Mouse (Mus musculus) stomach, embryonic 16.5 days (tissue): ENCODE data around the gene Bcas3. TPM values are rescaled to one million over a fixed set of nuclear protein-coding genes. Genes with fewer than 3 reads are reported as not detected.

Experiments used
- ATAC-seq: fragments of 200-750 bp; cut with Nextera tagmentation; 2 replicates; pipeline ENCODE4 v1.8.0; 2017; ENCODE audit warnings: moderate number of reproducible peaks, moderate TSS enrichment; ENCODE audit not compliant: insufficient read depth, low FRiP score
- H3K27ac ChIP-seq: fragments of 300-500 bp; sonication (generic); 2 replicates; pipeline ENCODE4 v1.5.1; 2014; ENCODE audit warnings: low read length
- H3K27me3 ChIP-seq: fragments of 300-500 bp; sonication (generic); 2 replicates; pipeline ENCODE4 v1.6.1; 2014; ENCODE audit warnings: low read length, control low read depth, mixed read lengths; ENCODE audit not compliant: control insufficient read depth, insufficient read depth
- H3K36me3 ChIP-seq: fragments of 300-500 bp; sonication (generic); 2 replicates; pipeline ENCODE4 v1.6.1; 2014; ENCODE audit warnings: low read length; ENCODE audit not compliant: control insufficient read depth, insufficient read depth
- H3K4me1 ChIP-seq: fragments of 300-500 bp; sonication (generic); 2 replicates; pipeline ENCODE4 v1.6.1; 2014; ENCODE audit warnings: low read length, control low read depth, mixed read lengths; ENCODE audit not compliant: control insufficient read depth, insufficient read depth
- H3K4me2 ChIP-seq: fragments of 300-500 bp; sonication (generic); 2 replicates; pipeline ENCODE4 v1.6.1; 2014; ENCODE audit warnings: low read depth, low read length, mixed read lengths
- H3K4me3 ChIP-seq: fragments of 300-500 bp; sonication (generic); replicated peaks from 2 replicates; pipeline ENCODE4 v1.5.1; 2014; ENCODE audit warnings: mild to moderate bottlenecking, low read length
- H3K9ac ChIP-seq: fragments of 300-500 bp; sonication (generic); 2 replicates; pipeline ENCODE4 v1.6.1; 2014; ENCODE audit warnings: low read length
- H3K9me3 ChIP-seq: fragments of 300-500 bp; sonication (generic); replicated peaks from 2 replicates; pipeline ENCODE4 v1.6.1; 2016; ENCODE audit warnings: low read length, control low read depth; ENCODE audit not compliant: control insufficient read depth
- WGBS: fragments of 180-500 bp; shearing (Covaris S2); extraction: QIAGEN DNeasy Blood & Tissue Kit; methylation state at CpG from one replicate; pipeline ENCODE4 v1.1.7; 2014; 5-methylcytosine and 5-hydroxymethylcytosine counted together
- polyA plus RNA-seq: library from polyadenylated mRNA; unstranded; fragments of >200 nt; fragmentation: Nextera tagmentation; extraction: Ambion mirVana; gene quantifications from 2 replicates; pipeline ENCODE4 v1.2.1, GENCODE M21; 2015

Bcas3 gene
- polyA plus RNA-seq, 1 experiment from 2014 or later, result 21.2 TPM

- no peak for ATAC-seq
- no peaks in the 10 kb centered on the region for H3K9me3 ChIP-seq
- H3K36me3 ChIP-seq, result no peaks in the 10 kb centered on the region
- H3K9ac ChIP-seq, result no peak overlapping the region
- no peak overlapping the region for H3K4me3 ChIP-seq
- H3K4me2 ChIP-seq, result no peak overlapping the region
- no peak overlapping the region for H3K27ac ChIP-seq
- H3K27me3 ChIP-seq, result no peaks in the 10 kb centered on the region
- peaks cover 2% of the 10 kb centered on the region; the same call in 1 of the 2 replicates for H3K4me1 ChIP-seq
- 64% methylated on average over 11 of the region's 11 CpGs for WGBS
Measured at GRCm38 (mm10) chr11:85807353-85807752, 454.4 kb downstream of the Bcas3 start.

- Histone ChIP-seq H3K4me2 (no peak overlapping the region), H3K36me3 (no peaks in the 10 kb centered on the region), H3K27me3 (no peaks in the 10 kb centered on the region), H3K4me3 (no peak overlapping the region), H3K9ac (no peak overlapping the region), H3K4me1 (peaks cover 8% of the 10 kb centered on the region; the same call in 1 of the 2 replicates), H3K27ac (no peak overlapping the region), H3K9me3 (no peaks in the 10 kb centered on the region)
- no peak for ATAC-seq
- WGBS, result 63% methylated on average over 4 of the region's 4 CpGs
Measured at GRCm38 (mm10) chr11:85811229-85811628, 458.3 kb downstream of the Bcas3 start.

DNA sequence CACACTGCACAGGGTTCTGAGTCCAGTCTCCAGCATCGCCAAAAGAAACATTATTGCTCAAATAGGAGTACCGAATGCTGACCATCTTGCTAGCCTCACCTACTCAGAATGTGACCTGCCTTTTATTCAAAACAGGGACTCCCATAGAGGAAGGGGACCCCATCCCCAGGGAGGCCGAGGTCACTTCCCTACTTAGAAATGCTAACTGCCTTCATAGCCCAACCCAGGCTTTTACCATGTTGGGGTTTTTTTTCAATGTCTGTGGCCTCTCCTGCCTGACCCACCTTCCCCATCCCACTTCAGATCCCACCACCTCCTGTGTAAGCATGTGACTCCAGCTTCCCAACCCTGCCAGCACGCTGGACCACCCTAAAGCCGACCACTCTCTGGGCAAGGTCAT, 458.7 kb downstream of the Bcas3 start:
- H3K4me3 ChIP-seq, result no peak overlapping the region
- no peaks in the 10 kb centered on the region for H3K36me3 ChIP-seq
- no peak overlapping the region for H3K27ac ChIP-seq
- H3K4me1 ChIP-seq, result peaks cover 8% of the 10 kb centered on the region; the same call in 1 of the 2 replicates
- H3K27me3 ChIP-seq, result no peaks in the 10 kb centered on the region
- WGBS, result 87% methylated on average over 5 of the region's 5 CpGs
- H3K9me3 ChIP-seq, result no peaks in the 10 kb centered on the region
- H3K4me2 ChIP-seq, result no peak overlapping the region
- no peak for ATAC-seq
- no peak overlapping the region for H3K9ac ChIP-seq

DNA sequence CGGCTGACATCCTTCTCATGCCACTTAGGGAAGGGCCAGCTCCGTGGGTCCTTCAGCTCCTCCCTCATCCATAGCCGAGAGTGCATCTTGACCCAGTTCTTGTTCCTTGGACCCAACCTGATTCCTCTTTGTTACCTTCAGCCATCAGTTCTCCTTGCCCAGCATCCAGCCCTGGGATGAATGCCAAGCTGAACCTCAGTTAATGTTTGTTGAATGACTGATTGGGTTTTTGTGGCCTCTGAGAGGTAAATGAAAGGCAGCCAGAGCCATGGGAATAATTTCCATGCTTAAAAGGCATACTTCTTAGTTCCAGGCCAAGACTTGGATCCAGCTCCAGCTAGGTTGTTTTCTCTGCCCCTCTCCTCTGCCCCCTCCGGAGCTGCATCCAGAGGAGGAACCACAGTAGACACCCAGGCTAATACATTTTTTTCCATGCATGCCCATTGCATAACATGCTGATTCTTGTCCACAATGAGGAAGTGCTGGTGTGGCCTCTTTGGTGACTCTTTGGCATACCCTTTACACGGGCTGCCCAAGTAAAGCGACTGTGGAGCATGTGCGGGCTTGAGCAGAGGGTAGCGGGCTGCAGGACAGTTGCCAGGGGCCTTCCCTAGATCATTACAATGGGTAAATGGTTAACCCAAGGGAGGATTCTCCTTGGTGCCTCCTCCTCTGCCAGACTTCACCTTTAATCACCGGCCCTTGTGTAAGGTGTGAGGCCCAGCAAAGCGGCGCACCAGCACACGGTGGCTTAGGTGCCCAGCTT, 459.4 kb downstream of the Bcas3 start:
- Histone ChIP-seq H3K27ac (0 out of 2 replicates have a peak overlapping the region, but pooled peaks have one; percentile 8), H3K9me3 (no peaks in the 10 kb centered on the region), H3K36me3 (no peaks in the 10 kb centered on the region), H3K4me2 (no peak overlapping the region), H3K4me3 (no peak overlapping the region), H3K9ac (no peak overlapping the region), H3K4me1 (peaks cover 8% of the 10 kb centered on the region; the same call in 1 of the 2 replicates), H3K27me3 (no peaks in the 10 kb centered on the region)
- no peak for ATAC-seq
- WGBS, result 74% methylated on average over 12 of the region's 12 CpGs

DNA sequence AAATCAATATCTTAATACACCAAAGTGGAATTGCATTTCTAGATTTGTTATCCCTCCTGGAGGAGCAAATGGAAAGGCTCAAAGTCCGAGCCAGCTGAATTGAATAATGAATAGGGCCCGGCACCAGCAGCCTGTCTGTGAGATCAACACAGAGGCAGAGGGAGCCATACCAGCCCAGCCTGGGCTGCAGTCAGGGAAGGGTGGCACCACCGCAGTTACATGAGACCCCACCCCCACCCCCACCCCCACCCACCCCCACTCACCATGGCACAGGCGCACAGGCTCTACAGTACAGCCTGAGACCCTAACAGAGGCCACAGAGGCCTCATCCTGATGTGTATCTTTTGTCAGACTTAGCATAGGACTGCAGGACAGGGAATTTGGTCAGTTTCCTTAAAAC, 461.7 kb downstream of the Bcas3 start:
- H3K36me3 ChIP-seq, result no peaks in the 10 kb centered on the region
- no peak overlapping the region for H3K4me3 ChIP-seq
- no peaks in the 10 kb centered on the region for H3K9me3 ChIP-seq
- 0 out of 2 replicates have a peak, but pooled peaks have one; percentile 27 for ATAC-seq
- H3K4me2 ChIP-seq, result no peak overlapping the region
- no peaks in the 10 kb centered on the region for H3K27me3 ChIP-seq
- H3K9ac ChIP-seq, result no peak overlapping the region
- peaks cover 13% of the 10 kb centered on the region; the same call in 1 of the 2 replicates for H3K4me1 ChIP-seq
- WGBS, result 18% methylated on average over 4 of the region's 4 CpGs
- no peak overlapping the region for H3K27ac ChIP-seq

- WGBS, result 83% methylated on average over 5 of the region's 5 CpGs
Measured at GRCm38 (mm10) chr11:85816471-85816870, 463.5 kb downstream of the Bcas3 start.

DNA sequence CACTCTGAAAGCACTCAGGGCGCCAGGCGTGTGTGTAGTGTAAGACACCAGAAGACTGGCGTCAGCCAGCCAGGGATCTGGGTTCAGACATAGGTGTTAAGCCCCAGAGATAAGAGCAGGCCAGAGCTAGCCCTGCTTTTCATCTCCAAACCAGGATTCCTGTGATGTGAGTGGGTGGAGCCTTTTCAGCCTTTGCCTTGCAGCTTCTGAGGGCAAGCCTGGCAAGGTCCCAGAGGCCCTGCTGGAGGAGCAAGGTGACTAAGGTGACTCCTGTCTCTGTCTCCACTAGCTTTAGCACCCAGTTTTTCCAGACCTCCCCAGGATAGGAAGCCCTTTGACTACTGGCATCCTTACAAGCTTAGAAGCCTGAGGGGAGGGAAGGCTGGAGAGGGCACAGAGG, 465.4 kb downstream of the Bcas3 start:
- H3K4me3 ChIP-seq, result no peak overlapping the region
- no peak overlapping the region for H3K4me2 ChIP-seq
- no peaks in the 10 kb centered on the region for H3K9me3 ChIP-seq
- no peak overlapping the region for H3K9ac ChIP-seq
- H3K4me1 ChIP-seq, result 0 out of 2 replicates have a peak, but pooled peaks cover 7% of the 10 kb centered on the region
- no peaks in the 10 kb centered on the region for H3K36me3 ChIP-seq
- no peak for ATAC-seq
- no peaks in the 10 kb centered on the region for H3K27me3 ChIP-seq
- H3K27ac ChIP-seq, result peak overlapping the region; percentile 27; the same call in 1 of the 2 replicates
- 66% methylated on average over 3 of the region's 3 CpGs for WGBS

More at GRCm38 (mm10) chr11:85816471-85816870, 463.5 kb downstream of the Bcas3 start:
- Histone ChIP-seq H3K9ac (no peak overlapping the region), H3K4me3 (no peak overlapping the region), H3K4me1 (peaks cover 13% of the 10 kb centered on the region; the same call in 1 of the 2 replicates), H3K27me3 (no peaks in the 10 kb centered on the region), H3K27ac (no peak overlapping the region), H3K36me3 (no peaks in the 10 kb centered on the region), H3K4me2 (no peak overlapping the region), H3K9me3 (no peaks in the 10 kb centered on the region)
- no peak for ATAC-seq

GRCm38 (mm10) chr11:85820959-85821358, 468.0 kb downstream of the Bcas3 start:
- no peaks in the 10 kb centered on the region for H3K9me3 ChIP-seq
- 92% methylated on average over 3 of the region's 3 CpGs for WGBS
- H3K4me1 ChIP-seq, result 0 out of 2 replicates have a peak, but pooled peaks cover 9% of the 10 kb centered on the region
- no peaks in the 10 kb centered on the region for H3K36me3 ChIP-seq
- no peak overlapping the region for H3K4me2 ChIP-seq
- no peak overlapping the region for H3K27ac ChIP-seq
- H3K9ac ChIP-seq, result no peak overlapping the region
- H3K4me3 ChIP-seq, result no peak overlapping the region
- H3K27me3 ChIP-seq, result no peaks in the 10 kb centered on the region
- ATAC-seq, result no peak

- no peak overlapping the region for H3K9ac ChIP-seq
- WGBS, result 81% methylated on average over 9 of the region's 9 CpGs
- peaks cover 6% of the 10 kb centered on the region; the same call in 1 of the 2 replicates for H3K27me3 ChIP-seq
- H3K36me3 ChIP-seq, result no peaks in the 10 kb centered on the region
- no peaks in the 10 kb centered on the region for H3K9me3 ChIP-seq
- no peak overlapping the region for H3K4me2 ChIP-seq
- no peak for ATAC-seq
- no peak overlapping the region for H3K4me3 ChIP-seq
- no peak overlapping the region for H3K27ac ChIP-seq
- H3K4me1 ChIP-seq, result 0 out of 2 replicates have a peak, but pooled peaks cover 9% of the 10 kb centered on the region
Measured at GRCm38 (mm10) chr11:85821659-85822058, 468.7 kb downstream of the Bcas3 start.
